Mouse (Mus musculus) bone marrow macrophage, adult 2 months (primary cell): Measurements from ENCODE around the gene Lama2.

Experiments
- CTCF ChIP-seq: IDR thresholded peaks from 2 replicates; pipeline ENCODE4 v1.5.1; 2012; ENCODE audit warnings: low read depth, mild to moderate bottlenecking, low read length, moderate library complexity
- POLR2A ChIP-seq: IDR thresholded peaks from 2 replicates; pipeline ENCODE4 v1.6.1; 2012; ENCODE audit warnings: mild to moderate bottlenecking, low read depth, low read length, borderline replicate concordance

GRCm38 (mm10) chr10:27150220-27150619, 469.3 kb downstream of the Lama2 start:
- TF ChIP-seq CTCF (no peak), POLR2A (no peak)
